Mouse (Mus musculus) kidney, adult 2 months (tissue): ENCODE results near the gene Gm49339.

Experiments
- CTCF ChIP-seq: fragments of 200-500 bp; conservative IDR thresholded peaks from 2 replicates; pipeline ENCODE4 v1.5.1; 2011; ENCODE audit warnings: low read depth, mild to moderate bottlenecking, control low read depth, low read length, moderate library complexity, mixed read lengths; ENCODE audit not compliant: insufficient read depth, insufficient read length
- POLR2A ChIP-seq: fragments of 200-500 bp; IDR thresholded peaks from one replicate; pipeline ENCODE4 v1.6.1; 2011; ENCODE audit warnings: low read depth, low read length, control low read depth

GRCm38 (mm10) chr10:51526090-51526489, 45.7 kb downstream of the Gm49339 start:
- TF ChIP-seq CTCF (no peak), POLR2A (no peak)
